Mouse (Mus musculus): ENCODE data around the gene Kif17. TPM values are rescaled to one million over a fixed set of nuclear protein-coding genes. Genes with fewer than 3 reads are reported as not detected.
"Not testable (repeated sequence)": the region's sequence is repeated elsewhere in the genome, so short reads cannot be mapped to it uniquely, and the experiment has no call there.

Gene Kif17
- total RNA-seq, 2 experiments from 2014 or later: 21.9 to 22.4 TPM

DNA sequence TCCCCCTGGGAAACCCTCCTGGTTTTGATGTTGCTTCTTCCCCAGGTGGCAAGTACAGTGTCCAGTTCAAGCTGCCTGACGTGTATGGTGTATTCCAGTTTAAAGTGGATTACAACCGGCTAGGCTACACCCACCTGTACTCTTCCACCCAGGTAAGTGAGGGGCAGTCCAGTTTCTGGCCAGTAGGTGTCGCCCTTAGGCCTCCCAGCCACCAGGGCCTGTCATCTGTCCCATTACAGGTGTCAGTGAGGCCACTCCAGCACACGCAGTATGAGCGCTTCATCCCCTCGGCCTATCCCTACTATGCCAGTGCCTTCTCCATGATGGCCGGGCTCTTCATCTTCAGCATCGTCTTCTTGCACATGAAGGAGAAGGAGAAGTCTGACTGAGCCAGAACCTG is 61.4 kb downstream of the Kif17 start:
- DNase-seq (ENCODE audit: low spot score in 2 of 2): peak in 1 of 2 experiments; percentile 40

DNA sequence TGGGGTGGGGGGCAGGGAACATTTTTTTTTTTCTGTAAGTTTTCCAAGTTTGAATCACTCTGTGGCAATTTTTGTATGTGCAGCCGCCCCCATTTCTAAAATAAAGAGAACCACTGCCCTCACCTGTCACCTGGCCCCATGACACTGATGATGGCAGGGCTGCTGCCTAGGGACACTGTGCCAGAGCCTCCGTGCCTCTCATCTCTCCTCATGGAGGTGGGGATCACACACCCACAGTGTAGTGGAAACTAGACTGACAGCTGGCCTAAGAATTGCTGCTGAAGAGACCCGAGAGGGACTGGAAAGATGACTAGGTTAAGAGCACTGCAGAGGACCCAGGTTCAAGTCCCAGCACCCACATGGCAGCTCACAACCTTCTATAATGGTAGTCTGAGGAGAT is 61.9 kb downstream of the Kif17 start:
- no peak for DNase-seq (ENCODE audit: low spot score in 2 of 2)

DNA sequence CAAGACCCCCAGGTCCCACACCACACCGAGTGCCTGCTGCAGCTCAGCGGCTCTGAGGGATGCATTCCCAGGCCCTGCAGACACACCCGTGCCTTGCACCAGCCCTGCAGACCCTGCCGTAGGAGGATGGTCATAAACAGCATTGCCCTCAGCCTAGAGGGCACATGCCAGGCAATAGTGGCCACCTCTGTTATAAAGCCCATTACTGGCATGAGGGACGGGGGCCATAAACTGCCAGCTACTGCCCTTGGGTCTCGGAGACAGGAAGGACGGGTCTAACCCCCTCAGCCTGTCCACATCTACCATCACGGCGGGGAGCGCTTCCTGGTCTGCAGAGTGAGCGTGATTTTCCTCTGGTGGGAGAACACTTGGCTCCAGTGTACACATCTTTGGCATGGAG is 62.8 kb downstream of the Kif17 start:
- DNase-seq (ENCODE audit: low spot score in 2 of 2): peak in 1 of 2 experiments; percentile 3

- DNase-seq (ENCODE audit: low spot score in 2 of 2): peak in 1 of 2 experiments; percentile 3
Observed at GRCm38 (mm10) chr4:138313795-138314194, 63.6 kb downstream of the Kif17 start.

- peak in 1 of 2 experiments; percentile 7 for DNase-seq (ENCODE audit: low spot score in 2 of 2)
Observed at GRCm38 (mm10) chr4:138315781-138316180, 65.5 kb downstream of the Kif17 start.

- peak in 1 of 2 experiments; percentile 2 for DNase-seq (ENCODE audit: low spot score in 2 of 2)
Observed at GRCm38 (mm10) chr4:138316369-138316768, 66.1 kb downstream of the Kif17 start.

DNA sequence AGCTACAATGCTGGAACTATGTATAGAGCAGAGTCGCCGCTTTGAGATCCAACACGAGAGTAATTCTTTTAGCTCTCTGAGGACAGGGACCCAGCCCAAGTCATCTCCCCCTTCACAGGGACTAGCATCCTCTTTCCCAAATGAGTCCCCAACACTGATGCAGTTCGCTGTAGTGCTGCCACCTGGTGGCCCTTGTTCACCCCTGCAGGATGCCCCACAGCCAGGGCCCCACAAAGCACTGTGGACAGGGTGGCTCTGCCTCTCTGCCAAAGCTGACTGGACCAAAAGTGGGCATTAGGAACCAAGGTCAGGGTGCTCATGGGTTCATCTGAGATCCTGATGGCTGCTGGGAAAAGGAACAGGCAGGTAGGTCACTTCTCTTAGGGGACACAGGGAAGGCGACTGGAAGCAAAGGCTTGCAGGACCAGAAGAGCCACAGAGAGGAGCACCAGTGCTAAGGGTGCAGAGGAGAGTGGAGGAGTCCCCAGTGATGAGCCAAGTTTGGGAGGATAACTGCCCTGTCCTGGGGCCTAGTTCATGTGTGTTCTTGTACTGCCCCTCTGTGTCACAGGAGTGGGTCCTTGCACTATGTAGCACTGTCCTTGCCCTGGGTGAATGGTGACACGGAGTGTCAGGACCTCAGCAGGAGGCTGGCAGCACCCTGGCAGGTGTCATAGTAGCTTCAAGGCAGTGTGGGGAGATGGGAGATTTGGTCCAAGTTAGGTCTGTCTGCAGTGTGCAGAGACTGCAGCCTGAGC is 68.5 kb downstream of the Kif17 start:
- DNase-seq (ENCODE audit: low spot score in 2 of 2): peak in 1 of 2 experiments; percentile 66

DNA sequence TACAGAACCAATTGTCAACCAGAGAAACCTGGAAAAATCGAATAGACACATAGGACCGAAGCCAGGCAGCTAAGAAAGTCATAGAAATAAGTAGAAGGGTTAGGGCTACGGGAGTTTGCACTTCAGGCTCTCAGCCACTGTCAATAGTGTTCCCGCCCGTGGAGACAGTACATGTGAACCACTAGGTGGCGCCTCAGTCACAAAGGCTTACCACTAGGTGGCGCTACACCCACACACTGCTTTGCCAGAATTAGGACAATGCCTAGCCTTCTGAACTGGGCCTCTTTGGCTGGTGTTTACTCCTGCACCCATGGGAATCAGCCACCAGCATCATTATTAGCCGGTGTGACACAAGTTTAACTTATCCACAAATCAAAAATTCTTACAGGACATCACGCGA is 69.3 kb downstream of the Kif17 start:
- peak; percentile 78 to 95 for DNase-seq (ENCODE audit: low spot score in 2 of 2)

GRCm38 (mm10) chr4:138320711-138321110 is 70.5 kb downstream of the Kif17 start:
- DNase-seq (ENCODE audit: low spot score in 2 of 2): peak in 1 of 2 experiments; percentile 1

GRCm38 (mm10) chr4:138321488-138321887 is 71.3 kb downstream of the Kif17 start:
- DNase-seq (ENCODE audit: low spot score in 2 of 2): peak in 1 of 2 experiments; percentile 5

DNA sequence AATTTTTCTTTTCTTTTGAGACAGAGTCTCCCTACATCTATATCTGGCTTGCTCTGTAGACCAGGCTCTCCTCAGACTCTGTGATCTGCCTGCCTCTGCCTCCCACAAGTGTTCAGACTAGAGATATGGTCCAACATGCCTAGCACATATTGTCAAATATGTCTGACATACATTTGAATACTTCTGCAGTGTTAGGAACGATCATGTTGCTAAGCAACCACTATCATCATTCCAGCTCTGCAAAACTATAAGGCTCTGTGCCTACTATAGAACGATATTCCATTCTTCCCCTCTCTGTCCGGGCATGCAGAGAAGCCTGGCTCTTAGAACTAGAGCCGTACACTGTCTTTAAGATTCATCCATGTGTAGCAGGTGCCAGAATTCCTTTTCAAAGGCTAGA is 72.5 kb downstream of the Kif17 start:
- no peak for DNase-seq (ENCODE audit: low spot score in 2 of 2)

GRCm38 (mm10) chr4:138323753-138324152 is 73.5 kb downstream of the Kif17 start:
- peak in 1 of 2 experiments; percentile 4 for DNase-seq (ENCODE audit: low spot score in 2 of 2)

GRCm38 (mm10) chr4:138324451-138324850 is 74.2 kb downstream of the Kif17 start:
- DNase-seq (ENCODE audit: low spot score in 2 of 2): no peak

DNA sequence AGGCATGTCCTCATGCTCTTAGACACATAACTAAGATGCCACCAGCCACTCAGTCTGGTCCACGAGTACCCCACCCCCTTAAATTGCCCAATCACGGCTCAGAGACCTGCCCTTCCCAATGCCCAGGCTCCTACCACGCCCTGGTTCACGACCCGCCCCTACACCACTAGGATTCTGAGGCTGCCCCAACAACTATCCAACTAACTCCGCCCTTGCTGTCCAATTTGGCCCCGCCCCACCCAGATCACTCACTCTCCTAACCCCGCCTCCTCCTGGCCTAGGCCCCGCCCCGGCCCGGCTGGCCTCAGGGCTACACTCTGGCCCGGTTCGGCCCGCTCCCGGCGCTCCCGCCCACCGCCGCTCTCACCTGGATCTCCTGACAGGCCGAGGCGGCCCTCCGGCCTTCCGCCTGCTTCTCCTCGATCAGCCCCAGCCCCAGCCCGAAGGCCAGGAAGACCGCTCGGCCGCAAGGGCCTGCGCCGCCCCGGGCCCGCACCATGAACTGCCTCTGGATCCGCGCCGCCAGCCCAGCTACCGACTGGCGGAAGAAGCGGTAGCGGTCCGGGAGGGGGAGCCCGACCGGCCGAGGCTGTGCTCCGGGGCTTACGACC is 75.3 kb downstream of the Kif17 start:
- DNase-seq (ENCODE audit: low spot score in 2 of 2): peak; percentile 87 to 95

- peak; percentile 86 to 96 for DNase-seq (ENCODE audit: low spot score in 2 of 2)
Observed at GRCm38 (mm10) chr4:138326077-138326695, 76.0 kb downstream of the Kif17 start, which contains the start of gene Pink1. TSS of gene Pink1 (minus strand) at chr4:138326307.

- DNase-seq (ENCODE audit: low spot score in 2 of 2): not testable (repeated sequence)
Observed at GRCm38 (mm10) chr4:138327155-138327554, 76.9 kb downstream of the Kif17 start.

- DNase-seq (ENCODE audit: low spot score in 2 of 2): no peak
Observed at GRCm38 (mm10) chr4:138327891-138328470, 77.7 kb downstream of the Kif17 start.

- no peak for DNase-seq (ENCODE audit: low spot score in 2 of 2)
Observed at GRCm38 (mm10) chr4:138330264-138330671, 80.0 kb downstream of the Kif17 start.

- no peak for DNase-seq (ENCODE audit: low spot score in 2 of 2)
Observed at GRCm38 (mm10) chr4:138331647-138332046, 81.4 kb downstream of the Kif17 start.

DNA sequence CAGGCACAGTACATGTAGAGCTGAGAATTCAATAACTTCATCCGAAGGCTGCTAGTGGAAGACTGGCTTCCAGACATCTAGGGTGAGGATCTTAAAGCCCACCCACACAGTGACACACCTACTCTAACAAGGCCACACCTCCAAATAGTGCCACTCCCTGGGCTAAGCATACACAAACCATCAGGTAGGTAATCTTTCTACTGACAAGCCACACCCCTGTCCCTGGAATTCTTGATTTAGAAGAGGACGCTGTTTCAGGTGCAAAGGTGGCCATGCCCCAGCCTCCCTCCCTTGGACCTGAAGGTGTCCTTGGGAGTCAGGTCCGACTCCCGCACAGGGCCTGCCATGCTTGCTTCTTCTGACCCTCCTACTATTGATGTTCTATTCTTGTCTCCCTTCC is 82.9 kb downstream of the Kif17 start:
- DNase-seq (ENCODE audit: low spot score in 2 of 2): no peak

GRCm38 (mm10) chr4:138335036-138335435 is 84.8 kb downstream of the Kif17 start:
- no peak for DNase-seq (ENCODE audit: low spot score in 2 of 2)

DNA sequence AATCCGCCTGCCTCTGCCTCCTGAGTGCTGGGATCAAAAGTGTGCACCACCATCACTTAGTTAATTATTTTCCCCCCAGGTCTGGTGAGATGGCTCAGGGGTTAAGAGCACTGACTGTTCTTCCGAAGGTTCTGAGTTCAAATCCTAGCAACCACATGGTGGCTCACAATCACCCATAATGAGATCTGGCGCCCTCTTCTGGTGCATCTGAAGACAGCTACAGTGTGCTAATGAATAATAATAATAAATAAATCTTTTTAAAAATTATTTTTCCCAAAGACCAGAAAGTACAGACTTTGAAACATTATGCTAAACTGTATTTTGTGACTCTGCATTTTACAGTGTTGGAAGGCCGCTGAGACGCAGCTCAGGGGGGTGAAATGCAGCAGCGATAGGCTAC is 85.4 kb downstream of the Kif17 start:
- no peak for DNase-seq (ENCODE audit: low spot score in 2 of 2)

Measured in layer of hippocampus, adult 18-20 months (tissue).